Mouse (Mus musculus): ENCODE measurements around the gene Kcnk5. TPM values are rescaled to one million over a fixed set of nuclear protein-coding genes. Genes with fewer than 3 reads are reported as not detected.

Gene Kcnk5
- total RNA-seq, 2 experiments from 2014 or later: 0.28 to 0.70 TPM

GRCm38 (mm10) chr14:20201066-20201683 is 19.6 kb upstream of the Kcnk5 start:
- no peak for DNase-seq

- no peak for DNase-seq
These were observed 11.6 kb upstream of the Kcnk5 start for GRCm38 (mm10) chr14:20193103-20193715.

DNA sequence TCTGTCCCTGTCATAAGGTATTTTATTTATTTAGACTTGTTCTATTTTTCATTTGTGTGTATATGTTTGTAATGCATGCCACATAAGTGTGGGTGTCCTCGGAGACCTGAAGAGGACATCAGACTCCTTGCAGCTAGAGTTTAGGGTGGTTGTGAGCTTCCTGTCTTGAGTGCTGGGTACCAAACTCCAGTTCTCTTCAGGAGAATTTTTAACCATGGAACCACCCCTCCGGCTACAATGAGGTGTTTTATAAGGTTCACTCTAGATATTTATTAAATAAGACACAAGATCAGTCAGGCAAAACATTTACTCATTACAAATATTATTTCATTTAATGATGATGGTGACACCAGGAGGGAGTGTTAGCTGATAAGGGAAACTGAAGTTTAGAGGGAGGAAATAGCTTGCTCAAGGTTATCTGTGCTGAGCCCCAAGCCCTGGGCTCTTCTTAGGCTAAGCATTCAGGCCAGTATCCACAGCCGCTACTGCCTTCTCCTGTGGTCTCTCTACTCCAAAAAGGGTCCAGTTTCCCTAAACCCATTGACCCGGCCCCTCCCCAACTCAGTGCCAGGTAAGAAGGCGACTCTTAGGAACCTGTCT is 9.6 kb upstream of the Kcnk5 start:
- DNase-seq: no peak

GRCm38 (mm10) chr14:20189751-20190150 is 8.1 kb upstream of the Kcnk5 start:
- no peak for DNase-seq

DNA sequence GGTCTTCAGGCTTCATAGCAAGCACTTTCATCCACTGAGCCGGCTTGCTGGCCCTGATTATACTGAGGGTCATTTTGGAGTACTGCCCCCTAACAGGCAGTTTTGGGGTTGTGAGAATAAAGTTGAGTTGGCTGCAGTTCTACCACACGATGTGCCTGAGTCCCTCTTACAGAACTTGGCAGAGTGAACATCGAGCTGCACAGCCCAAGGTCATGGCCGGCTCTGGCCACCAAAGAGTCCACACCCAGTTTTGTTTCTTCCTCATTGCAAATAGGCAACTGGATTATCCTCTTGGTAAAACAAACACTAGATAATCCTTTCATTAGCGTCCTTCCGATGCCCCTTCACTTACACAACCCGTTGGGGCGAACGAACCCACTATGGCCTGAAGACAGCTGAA is 3.8 kb upstream of the Kcnk5 start:
- no peak for DNase-seq

- no peak for DNase-seq
These were observed 2.1 kb upstream of the Kcnk5 start for GRCm38 (mm10) chr14:20183701-20184100.

GRCm38 (mm10) chr14:20182596-20182995 is 987 bp upstream of the Kcnk5 start:
- DNase-seq: no peak

DNA sequence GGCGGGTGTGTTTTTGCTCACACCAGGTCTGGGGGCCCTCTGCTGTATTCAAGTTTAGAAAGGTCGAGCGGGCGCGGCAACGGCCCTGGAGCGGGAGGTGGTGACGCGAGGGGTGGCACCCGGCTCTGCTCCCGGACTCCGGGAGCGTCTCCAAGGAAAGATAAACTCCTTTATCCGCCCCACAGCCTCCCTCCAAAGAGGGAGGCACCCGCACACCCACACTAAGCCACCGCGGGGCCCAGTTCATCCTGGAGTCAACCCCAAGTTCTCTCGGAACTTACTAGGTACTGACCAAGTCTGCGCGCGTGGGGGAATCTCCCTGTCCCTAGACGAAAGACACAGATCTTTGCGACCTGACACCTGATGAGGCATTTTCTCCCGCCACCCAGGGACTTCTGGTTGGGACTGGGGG is 852 bp downstream of the Kcnk5 start:
- DNase-seq: no peak

GRCm38 (mm10) chr14:20180304-20180703 is 1.3 kb downstream of the Kcnk5 start:
- DNase-seq: no peak

- DNase-seq: no peak
These were observed 1.8 kb downstream of the Kcnk5 start for GRCm38 (mm10) chr14:20179731-20180280.

GRCm38 (mm10) chr14:20179080-20179479 is 2.5 kb downstream of the Kcnk5 start:
- DNase-seq: no peak

DNA sequence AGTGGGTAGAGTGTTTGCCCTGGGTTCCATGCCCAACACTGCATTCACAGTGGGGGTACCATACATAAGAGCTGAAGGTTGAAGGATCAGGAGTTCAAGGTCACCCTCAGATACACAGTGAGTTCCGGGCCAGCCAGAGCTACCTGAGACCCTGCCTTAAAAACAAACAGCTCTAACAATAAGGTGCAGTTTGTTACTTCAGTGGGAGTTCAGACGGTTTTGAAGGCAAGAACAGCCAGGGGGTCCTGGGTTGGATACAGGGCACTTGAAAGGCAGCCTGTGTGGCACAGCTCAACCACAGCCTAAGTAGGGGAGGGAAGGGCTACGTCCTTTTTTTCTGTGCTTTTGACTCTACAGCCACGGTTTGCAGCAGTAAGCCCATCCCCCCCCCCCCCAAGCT is 3.0 kb downstream of the Kcnk5 start:
- DNase-seq: no peak

- DNase-seq: no peak
These were observed 4.0 kb downstream of the Kcnk5 start for GRCm38 (mm10) chr14:20177494-20178123.

- DNase-seq: no peak
These were observed 5.9 kb downstream of the Kcnk5 start for GRCm38 (mm10) chr14:20175705-20176104.

DNA sequence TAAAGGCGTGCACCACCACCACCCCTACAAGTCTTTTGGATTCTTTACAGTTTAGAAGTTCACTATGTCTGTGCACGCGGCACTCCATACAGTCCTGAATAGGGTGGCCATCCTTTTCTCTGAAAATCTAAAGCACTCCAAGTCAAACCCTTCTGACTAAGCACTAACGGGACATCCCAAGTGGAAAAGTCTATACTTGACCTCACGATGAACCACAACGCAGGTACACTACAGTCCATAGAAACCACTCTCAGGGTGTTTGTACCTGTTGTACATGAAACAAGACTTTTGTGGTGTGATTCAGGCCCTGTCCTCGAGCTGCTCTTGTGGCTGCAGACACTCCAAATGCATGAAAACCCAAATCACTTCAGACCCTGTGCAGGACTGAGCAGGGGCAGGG is 6.5 kb downstream of the Kcnk5 start:
- no peak for DNase-seq

- no peak for DNase-seq
These were observed 6.9 kb downstream of the Kcnk5 start for GRCm38 (mm10) chr14:20174696-20175095.

GRCm38 (mm10) chr14:20173873-20174490 is 7.6 kb downstream of the Kcnk5 start:
- no peak for DNase-seq

GRCm38 (mm10) chr14:20172924-20173323 is 8.7 kb downstream of the Kcnk5 start:
- DNase-seq: no peak

DNA sequence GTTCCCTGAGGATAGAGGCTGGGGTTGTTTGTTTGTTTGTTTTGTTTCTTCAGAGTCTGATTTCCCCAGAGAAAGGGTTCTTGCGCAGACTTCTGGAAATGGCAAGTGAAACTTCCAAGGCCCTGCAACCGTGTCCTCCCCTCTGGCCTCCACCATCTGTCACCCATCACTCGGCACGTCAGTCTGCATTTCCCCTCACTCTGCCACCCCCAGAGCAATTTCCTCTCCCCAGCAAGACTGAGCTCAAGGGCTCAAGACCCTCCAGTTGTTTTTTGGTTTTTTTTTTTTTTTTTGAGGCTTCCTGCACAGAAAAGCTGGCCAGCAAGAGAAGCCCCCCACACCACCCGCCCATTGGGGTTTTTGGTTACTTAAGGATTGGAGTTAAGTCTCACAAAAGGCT is 9.1 kb downstream of the Kcnk5 start:
- DNase-seq: no peak

DNA sequence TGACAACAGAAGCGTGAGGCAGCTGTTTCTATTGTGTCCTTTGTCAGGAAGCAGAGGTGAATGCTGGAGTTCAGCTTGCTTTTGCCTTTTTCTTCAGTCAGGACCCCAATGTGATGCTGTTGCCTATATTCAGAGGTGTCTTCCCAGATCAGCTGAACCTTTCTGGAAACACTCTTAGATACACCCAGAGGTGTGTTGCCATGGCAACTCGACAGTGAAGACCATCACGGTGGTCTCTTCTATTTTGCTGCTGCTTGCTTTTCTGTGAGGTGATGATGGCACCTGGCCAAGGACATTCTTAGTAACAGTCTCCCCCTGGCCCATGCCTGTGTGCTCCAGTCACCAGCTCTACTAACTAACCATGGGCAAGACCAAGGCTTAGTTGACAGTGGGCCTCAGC is 9.8 kb downstream of the Kcnk5 start:
- no peak for DNase-seq

GRCm38 (mm10) chr14:20169251-20169650 is 12.4 kb downstream of the Kcnk5 start:
- no peak for DNase-seq

DNA sequence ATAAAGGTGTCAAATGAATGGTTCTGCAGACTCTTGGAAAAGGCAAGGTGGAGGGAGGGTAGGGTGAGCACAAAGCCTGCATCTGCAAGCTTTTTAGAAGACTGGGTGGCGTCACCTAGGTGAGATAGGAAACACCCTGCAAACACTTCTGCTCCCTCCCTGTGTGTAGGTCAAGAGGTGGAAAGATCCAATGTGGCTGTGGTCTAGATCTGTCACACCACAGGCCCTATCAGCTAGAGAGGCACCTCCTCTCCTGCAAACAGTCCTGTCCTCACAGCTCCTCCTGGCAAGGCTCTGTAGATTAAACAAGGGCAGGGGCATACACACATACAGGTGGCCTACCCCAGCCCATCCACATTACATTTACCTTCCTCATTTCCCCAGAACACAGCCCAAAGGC is 13.1 kb downstream of the Kcnk5 start:
- no peak for DNase-seq

DNA sequence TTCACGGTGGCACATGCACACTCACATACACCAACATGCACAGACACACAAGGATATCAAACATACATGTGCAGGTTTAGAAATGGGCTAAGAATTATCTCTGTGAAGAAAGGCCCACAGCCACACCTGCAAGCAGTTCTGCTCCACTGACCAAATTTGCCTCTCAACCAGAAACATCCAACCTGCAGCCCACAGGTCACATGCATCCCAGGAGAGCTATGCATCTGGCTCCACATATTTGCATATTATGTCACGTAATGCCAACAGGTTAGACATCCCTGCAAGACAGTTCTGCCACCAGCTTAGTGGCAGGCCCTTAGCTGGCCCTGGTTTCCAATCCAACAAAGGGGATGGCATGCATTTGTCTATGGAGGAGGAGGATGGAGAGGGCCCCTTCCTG is 13.6 kb downstream of the Kcnk5 start:
- no peak for DNase-seq

All from gastrocnemius, postnatal 25 days (tissue).